Mouse (Mus musculus): Measurements from ENCODE around the gene Slc35f2.

The Slc35f2 gene

DNA sequence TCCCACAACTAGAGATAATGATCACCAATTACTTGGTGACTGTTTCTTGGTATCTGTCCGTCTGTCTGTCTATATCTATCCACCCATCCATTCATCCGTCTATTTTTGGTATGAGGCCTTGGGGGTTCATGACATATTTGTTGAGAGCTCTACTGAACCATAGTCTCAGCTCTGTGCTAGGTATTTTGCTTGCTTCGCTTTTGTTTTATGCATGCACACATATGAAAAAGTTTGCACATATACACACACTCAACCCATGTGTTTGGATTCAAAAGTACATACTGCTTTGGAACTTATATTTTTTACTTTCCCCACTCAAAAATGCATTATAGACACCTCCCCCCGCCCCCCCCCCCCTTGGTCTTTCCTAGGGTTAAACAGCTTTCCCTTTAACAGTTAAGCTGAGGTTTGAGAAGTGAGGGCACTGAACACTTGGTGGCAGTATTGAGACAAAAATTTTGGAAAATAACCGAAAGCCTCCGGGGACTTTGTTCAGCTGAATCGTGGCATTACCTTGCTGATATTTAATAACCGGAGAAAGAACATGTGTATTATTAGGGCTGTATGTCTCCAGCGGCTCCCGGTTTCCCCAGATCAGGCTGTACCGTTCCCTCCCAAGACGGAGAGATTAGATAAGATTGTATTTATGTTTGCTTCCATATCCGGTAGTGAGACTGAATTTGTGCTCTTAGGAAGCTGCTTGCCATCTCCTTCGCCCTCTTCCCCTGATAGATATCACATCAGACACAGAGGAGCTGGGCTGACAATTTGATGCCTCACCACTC, 57.9 kb downstream of the Slc35f2 start:
- DNase-seq (ENCODE audit: low spot score), result no peak

DNA sequence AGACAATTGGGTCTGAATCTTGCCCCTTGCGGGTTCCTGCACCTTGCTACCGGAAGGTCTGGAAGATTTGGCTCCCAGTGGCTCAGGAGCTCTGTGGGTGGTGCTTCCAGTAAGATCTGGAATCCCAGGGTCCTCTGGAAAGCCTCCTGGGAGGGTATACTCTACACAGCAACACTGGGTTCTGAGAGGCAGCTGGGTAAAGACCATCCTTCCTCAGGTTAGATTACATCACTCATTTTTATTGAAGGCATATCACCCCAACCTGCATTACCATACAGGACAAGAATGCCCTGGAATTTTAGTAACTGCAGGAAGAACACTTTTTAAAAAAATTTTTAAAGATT, 58.5 kb downstream of the Slc35f2 start:
- no peak for DNase-seq (ENCODE audit: low spot score)

DNA sequence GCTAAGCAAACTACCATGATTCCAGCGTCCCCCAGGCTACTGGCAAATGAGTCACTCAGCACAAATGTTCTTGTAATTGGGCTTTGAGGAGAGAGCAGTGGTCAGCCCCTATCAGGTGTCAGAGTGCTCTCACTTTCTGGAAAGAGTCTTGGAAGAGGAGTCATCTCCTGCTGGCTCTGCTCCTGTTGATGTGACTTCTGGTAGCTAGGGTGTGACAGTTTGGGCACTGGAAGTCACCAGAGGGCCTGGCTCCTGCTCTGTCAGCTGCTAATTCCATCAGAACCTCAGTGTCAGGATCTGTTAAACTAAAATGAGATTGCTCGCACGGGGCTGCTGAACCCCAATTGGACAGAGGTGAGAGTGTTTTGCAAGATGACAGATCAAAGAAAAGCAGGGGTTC, 63.7 kb downstream of the Slc35f2 start:
- DNase-seq (ENCODE audit: low spot score), result no peak

- no peak for DNase-seq (ENCODE audit: low spot score)
Measured at GRCm38 (mm10) chr9:53835976-53836375, 64.6 kb downstream of the Slc35f2 start.

DNA sequence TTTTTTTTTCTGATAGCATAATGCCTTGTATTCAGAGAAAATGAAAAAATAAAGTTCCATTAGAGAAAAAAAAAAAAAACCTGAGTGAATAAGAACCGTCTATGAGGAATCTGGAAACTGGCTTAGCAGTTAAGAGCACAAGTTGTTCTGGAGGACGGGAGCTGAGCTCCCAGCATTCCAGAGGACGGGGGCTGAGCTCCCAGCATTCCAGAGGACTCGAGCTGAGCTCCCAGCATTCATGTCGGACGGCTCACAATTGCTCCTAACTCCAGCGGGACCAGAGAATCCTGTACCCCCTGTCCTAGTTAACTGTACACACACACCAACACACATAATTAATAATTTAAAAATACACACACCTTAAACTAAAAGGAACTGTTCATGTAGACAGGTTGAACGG, 67.5 kb downstream of the Slc35f2 start:
- no peak for DNase-seq (ENCODE audit: low spot score)

DNA sequence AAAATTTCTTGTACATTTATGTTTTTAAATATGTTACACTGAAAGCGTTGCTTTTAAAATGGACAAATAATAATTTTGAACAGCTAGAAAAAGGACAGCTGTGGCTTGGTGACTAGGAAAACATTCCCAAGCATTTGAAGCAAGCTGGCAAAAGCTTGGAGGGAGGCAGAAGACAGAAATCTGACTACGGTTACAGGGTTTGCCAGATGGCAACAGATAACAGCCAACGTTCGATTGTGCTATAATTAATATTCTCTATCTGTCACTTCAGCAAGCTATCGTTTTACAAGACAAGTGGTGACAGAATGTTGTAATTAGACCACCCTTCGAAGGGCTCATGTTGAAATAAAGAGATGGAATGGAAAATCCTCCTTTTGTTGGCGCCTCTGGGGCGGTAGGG, 77.2 kb downstream of the Slc35f2 start:
- DNase-seq (ENCODE audit: low spot score), result no peak

- no peak for DNase-seq (ENCODE audit: low spot score)
Measured at GRCm38 (mm10) chr9:53849864-53850263, 78.5 kb downstream of the Slc35f2 start, which contains the start of gene Sln. Sln (plus strand) TSS chr9:53850164.

GRCm38 (mm10) chr9:53852158-53852557, 80.8 kb downstream of the Slc35f2 start:
- DNase-seq (ENCODE audit: low spot score), result no peak

GRCm38 (mm10) chr9:53853672-53854071, 82.3 kb downstream of the Slc35f2 start:
- DNase-seq (ENCODE audit: low spot score), result no peak

- no peak for DNase-seq (ENCODE audit: low spot score)
Measured at GRCm38 (mm10) chr9:53854525-53854924, 83.2 kb downstream of the Slc35f2 start.

- no peak for DNase-seq (ENCODE audit: low spot score)
Measured at GRCm38 (mm10) chr9:53857864-53858263, 86.5 kb downstream of the Slc35f2 start.

Data from ovary, postnatal 10 days (tissue).